Mouse (Mus musculus) CH12.LX (cell line): ENCODE measurements around the gene Sema7a. TPM values are rescaled to one million over a fixed set of nuclear protein-coding genes. Genes with fewer than 3 reads are reported as not detected.

Source experiments
- DNase-seq: peaks from one replicate; pipeline ENCODE4 v3.0.0-alpha.2; 2013; ENCODE audit errors: extremely low read depth
- H3K27ac ChIP-seq: 2 replicates; pipeline ENCODE4 v1.5.1; 2012; ENCODE audit warnings: low read depth, mild to moderate bottlenecking, control low read depth, moderate library complexity; ENCODE audit not compliant: insufficient read depth
- H3K27me3 ChIP-seq: replicated peaks from 2 replicates; pipeline ENCODE3; 2012; ENCODE audit warnings: inconsistent platforms
- H3K36me3 ChIP-seq, 2 experiments: replicated peaks in 1 of 2; 2 replicates each; pipeline versions ENCODE3 to v1.6.1; 2012; ENCODE audit warnings: inconsistent platforms in 1 of 2, low read length in 1 of 2, mild to moderate bottlenecking in 1 of 2, mixed read lengths in 1 of 2, moderate library complexity in 1 of 2; ENCODE audit not compliant: control insufficient read depth in 1 of 2, insufficient read depth in 1 of 2
- H3K4me1 ChIP-seq, 2 experiments: 2 replicates each; pipeline ENCODE4 v1.6.1; 2012; ENCODE audit warnings: inconsistent platforms in 1 of 2, moderate library complexity in 1 of 2; ENCODE audit not compliant: insufficient read depth in 2 of 2, control insufficient read depth in 1 of 2
- H3K4me2 ChIP-seq: 2 replicates; pipeline ENCODE4 v1.6.1; 2012; ENCODE audit warnings: low read depth, mild to moderate bottlenecking, control low read depth; ENCODE audit not compliant: poor library complexity, insufficient read depth, severe bottlenecking
- H3K4me3 ChIP-seq, 3 experiments: fragments of 150-350 bp in 1 of 3; sonication (generic) in 1 of 3; replicated peaks in 1 of 3; 2 replicates each; pipeline versions ENCODE3 to v1.5.1; 2011 to 2012; ENCODE audit warnings: low read depth in 2 of 3, low read length in 2 of 3, mild to moderate bottlenecking in 2 of 3, moderate library complexity in 2 of 3, control low read depth in 1 of 3, improper control_type of control experiment in 1 of 3, inconsistent platforms in 1 of 3, mixed read lengths in 1 of 3; ENCODE audit not compliant: poor library complexity in 1 of 3
- H3K79me2 ChIP-seq: replicated peaks from 2 replicates; pipeline ENCODE4 v1.6.1; 2012; ENCODE audit warnings: mild to moderate bottlenecking, moderate library complexity; ENCODE audit not compliant: control insufficient read depth, poor library complexity, insufficient read depth, severe bottlenecking; ENCODE audit errors: extremely low read depth
- H3K9ac ChIP-seq: 2 replicates; pipeline ENCODE4 v1.6.1; 2012; ENCODE audit warnings: low read depth, mild to moderate bottlenecking, control low read depth, moderate library complexity; ENCODE audit not compliant: insufficient read depth
- H3K9me3 ChIP-seq: replicated peaks from 2 replicates; pipeline ENCODE3; 2012; ENCODE audit warnings: low read length, inconsistent platforms, mixed read lengths
- BHLHE40 ChIP-seq: IDR thresholded peaks from 2 replicates; pipeline ENCODE4 v1.6.1; 2011; ENCODE audit warnings: mild to moderate bottlenecking, low read depth, low read length, improper control_type of control experiment
- CHD1 ChIP-seq: IDR thresholded peaks from 2 replicates; pipeline ENCODE4 v1.6.1; 2012; ENCODE audit warnings: low read depth, low read length, improper control_type of control experiment, inconsistent platforms
- CHD2 ChIP-seq: IDR thresholded peaks from 2 replicates; pipeline ENCODE4 v1.6.1; 2011; ENCODE audit warnings: low read length, improper control_type of control experiment
- CTCF ChIP-seq, 2 experiments: IDR thresholded peaks in 1 of 2; conservative IDR thresholded peaks in 1 of 2; 2 replicates each; pipeline ENCODE4 v1.5.1; 2011 to 2012; ENCODE audit warnings: low read depth in 2 of 2, low read length in 2 of 2, improper control_type of control experiment in 1 of 2, inconsistent platforms in 1 of 2, mild to moderate bottlenecking in 1 of 2, moderate library complexity in 1 of 2
- E2F4 ChIP-seq: IDR thresholded peaks from 2 replicates; pipeline ENCODE4 v1.6.1; 2011; ENCODE audit warnings: low read depth, low read length, improper control_type of control experiment; ENCODE audit not compliant: insufficient replicate concordance
- ELF1 ChIP-seq: IDR thresholded peaks from 2 replicates; pipeline ENCODE4 v1.6.1; 2014; ENCODE audit warnings: low read depth, mild to moderate bottlenecking, inconsistent platforms, low read length, improper control_type of control experiment
- EP300 ChIP-seq: IDR thresholded peaks from 2 replicates; pipeline ENCODE4 v1.6.1; 2011; ENCODE audit warnings: low read length, improper control_type of control experiment
- ETS1 ChIP-seq: conservative IDR thresholded peaks from 2 replicates; pipeline ENCODE4 v1.6.1; 2012; ENCODE audit warnings: low read depth, mild to moderate bottlenecking, inconsistent platforms, low read length, improper control_type of control experiment, moderate library complexity
- GABPA ChIP-seq: IDR thresholded peaks from 2 replicates; pipeline ENCODE4 v1.6.1; 2012; ENCODE audit warnings: low read depth, low read length, improper control_type of control experiment, inconsistent platforms; ENCODE audit not compliant: insufficient replicate concordance
- HCFC1 ChIP-seq: IDR thresholded peaks from 2 replicates; pipeline ENCODE4 v1.6.1; 2012; ENCODE audit warnings: low read depth, mild to moderate bottlenecking, inconsistent platforms, low read length, improper control_type of control experiment
- IRF4 ChIP-seq: IDR thresholded peaks from 2 replicates; pipeline ENCODE4 v1.6.1; 2014; ENCODE audit warnings: low read depth, mild to moderate bottlenecking, inconsistent platforms, low read length, improper control_type of control experiment
- JUN ChIP-seq: IDR thresholded peaks from 2 replicates; pipeline ENCODE4 v1.6.1; 2011; ENCODE audit warnings: low read depth, mild to moderate bottlenecking, low read length, improper control_type of control experiment, moderate library complexity; ENCODE audit not compliant: insufficient read depth
- KAT2A ChIP-seq: IDR thresholded peaks from 2 replicates; pipeline ENCODE4 v1.6.1; 2012; ENCODE audit warnings: low read length, improper control_type of control experiment, inconsistent platforms; ENCODE audit not compliant: insufficient replicate concordance
- MAFK ChIP-seq: IDR thresholded peaks from 2 replicates; pipeline ENCODE4 v1.6.1; 2011; ENCODE audit warnings: low read length, improper control_type of control experiment; ENCODE audit not compliant: insufficient replicate concordance
- MAX ChIP-seq: IDR thresholded peaks from 2 replicates; pipeline ENCODE4 v1.6.1; 2011; ENCODE audit warnings: low read length, improper control_type of control experiment
- MAZ ChIP-seq: IDR thresholded peaks from 2 replicates; pipeline ENCODE4 v1.6.1; 2012; ENCODE audit warnings: low read depth, mild to moderate bottlenecking, inconsistent platforms, low read length, improper control_type of control experiment, moderate library complexity
- MEF2A ChIP-seq: IDR thresholded peaks from 2 replicates; pipeline ENCODE4 v1.6.1; 2014; ENCODE audit warnings: low read depth, mild to moderate bottlenecking, inconsistent platforms, low read length, improper control_type of control experiment, borderline replicate concordance
- MXI1 ChIP-seq: IDR thresholded peaks from 2 replicates; pipeline ENCODE4 v1.6.1; 2011; ENCODE audit warnings: mild to moderate bottlenecking, low read depth, low read length, improper control_type of control experiment
- MYC ChIP-seq: IDR thresholded peaks from 2 replicates; pipeline ENCODE4 v1.6.1; 2011; ENCODE audit warnings: low read depth, mild to moderate bottlenecking, improper control_type of control experiment, low read length
- NELFE ChIP-seq: IDR thresholded peaks from 2 replicates; pipeline ENCODE4 v1.6.1; 2011; ENCODE audit warnings: low read depth, low read length, improper control_type of control experiment
- NRF1 ChIP-seq: IDR thresholded peaks from 2 replicates; pipeline ENCODE4 v1.6.1; 2014; ENCODE audit warnings: low read depth, mild to moderate bottlenecking, inconsistent platforms, low read length, improper control_type of control experiment, moderate library complexity
- PAX5 ChIP-seq: IDR thresholded peaks from 2 replicates; pipeline ENCODE4 v1.6.1; 2012; ENCODE audit warnings: low read length, inconsistent platforms, mixed read lengths
- POLR2A ChIP-seq: IDR thresholded peaks from 2 replicates; pipeline ENCODE4 v1.6.1; 2011; ENCODE audit warnings: low read depth, mild to moderate bottlenecking, improper control_type of control experiment, low read length
- POLR2AphosphoS2 ChIP-seq: IDR thresholded peaks from 2 replicates; pipeline ENCODE4 v1.6.1; 2011; ENCODE audit warnings: low read depth, low read length, improper control_type of control experiment
- RAD21 ChIP-seq: IDR thresholded peaks from 2 replicates; pipeline ENCODE4 v1.6.1; 2011; ENCODE audit warnings: low read depth, mild to moderate bottlenecking, low read length, improper control_type of control experiment, moderate library complexity
- RCOR1 ChIP-seq: conservative IDR thresholded peaks from 2 replicates; pipeline ENCODE4 v1.6.1; 2012; ENCODE audit warnings: low read depth, mild to moderate bottlenecking, inconsistent platforms, low read length, improper control_type of control experiment
- SIN3A ChIP-seq: IDR thresholded peaks from 2 replicates; pipeline ENCODE4 v1.6.1; 2012; ENCODE audit warnings: low read length, improper control_type of control experiment, inconsistent platforms
- SMC3 ChIP-seq: IDR thresholded peaks from 2 replicates; pipeline ENCODE4 v1.6.1; 2011; ENCODE audit warnings: low read depth, low read length, improper control_type of control experiment
- TBP ChIP-seq: conservative IDR thresholded peaks from 2 replicates; pipeline ENCODE4 v1.6.1; 2011; ENCODE audit warnings: low read depth, low read length, improper control_type of control experiment
- TCF12 ChIP-seq: IDR thresholded peaks from 2 replicates; pipeline ENCODE4 v1.6.1; 2014; ENCODE audit warnings: low read depth, mild to moderate bottlenecking, inconsistent platforms, low read length, improper control_type of control experiment
- UBTF ChIP-seq: IDR thresholded peaks from 2 replicates; pipeline ENCODE4 v1.6.1; 2012; ENCODE audit warnings: low read depth, mild to moderate bottlenecking, inconsistent platforms, low read length, improper control_type of control experiment, moderate library complexity
- USF1 ChIP-seq: IDR thresholded peaks from 2 replicates; pipeline ENCODE4 v1.6.1; 2014; ENCODE audit warnings: low read depth, mild to moderate bottlenecking, inconsistent platforms, low read length, improper control_type of control experiment
- USF2 ChIP-seq: conservative IDR thresholded peaks from 2 replicates; pipeline ENCODE4 v1.6.1; 2011; ENCODE audit warnings: low read depth, low read length, improper control_type of control experiment
- ZC3H11A ChIP-seq: IDR thresholded peaks from 2 replicates; pipeline ENCODE4 v1.6.1; 2012; ENCODE audit warnings: low read depth, mild to moderate bottlenecking, inconsistent platforms, low read length, improper control_type of control experiment
- ZKSCAN1 ChIP-seq: IDR thresholded peaks from 2 replicates; pipeline ENCODE4 v1.6.1; 2012; ENCODE audit warnings: low read depth, inconsistent platforms, low read length, improper control_type of control experiment, borderline replicate concordance
- ZMIZ1 ChIP-seq: IDR thresholded peaks from 2 replicates; pipeline ENCODE4 v1.6.1; 2012; ENCODE audit warnings: low read depth, mild to moderate bottlenecking, inconsistent platforms, low read length, improper control_type of control experiment
- ZNF384 ChIP-seq: IDR thresholded peaks from 2 replicates; pipeline ENCODE4 v1.6.1; 2012; ENCODE audit warnings: low read depth, low read length, improper control_type of control experiment, inconsistent platforms
- dilution Hi-C: fragments of 300-500 bp; cut with MboI; formaldehyde crosslinking; loops from 2 replicates; pipeline ENCODE4 v1.14.3; 2020; ENCODE audit warnings: low sequenced_read_pairs; ENCODE audit not compliant: extremely low pct_unique_long_range_greater_than_20kb, extremely low pct_ligation_motif_present
- in situ Hi-C: fragments of 300-500 bp; cut with MboI; formaldehyde crosslinking; loops from 3 replicates; pipeline ENCODE4 v1.14.3; 2019; ENCODE audit warnings: low sequenced_read_pairs, low pct_ligation_motif_present, low pct_unique_long_range_greater_than_20kb, mixed read lengths
- polyA plus RNA-seq: library from polyadenylated mRNA; unstranded; fragments of >175 nt; gene quantifications from 2 replicates; pipeline ENCODE4 v1.2.1, GENCODE M21; 2012; ENCODE audit warnings: low read depth; ENCODE audit not compliant: insufficient read length
- total RNA-seq, 2 experiments: library from RNA; depleted of rRNA; stranded (reverse); fragments of 300-350 nt in 1 of 2; fragments of >200 nt in 1 of 2; gene quantifications; 2 replicates each; pipeline ENCODE4 v1.2.3; 2012 to 2014

Sema7a gene
- 113 and 181 TPM in 2 replicates for total RNA-seq (2012; rRNA removed)
- total RNA-seq (2014; rRNA removed), result 78.2 and 88.6 TPM in 2 replicates
- polyA plus RNA-seq, result 81.9 and 89.4 TPM in 2 replicates

DNA sequence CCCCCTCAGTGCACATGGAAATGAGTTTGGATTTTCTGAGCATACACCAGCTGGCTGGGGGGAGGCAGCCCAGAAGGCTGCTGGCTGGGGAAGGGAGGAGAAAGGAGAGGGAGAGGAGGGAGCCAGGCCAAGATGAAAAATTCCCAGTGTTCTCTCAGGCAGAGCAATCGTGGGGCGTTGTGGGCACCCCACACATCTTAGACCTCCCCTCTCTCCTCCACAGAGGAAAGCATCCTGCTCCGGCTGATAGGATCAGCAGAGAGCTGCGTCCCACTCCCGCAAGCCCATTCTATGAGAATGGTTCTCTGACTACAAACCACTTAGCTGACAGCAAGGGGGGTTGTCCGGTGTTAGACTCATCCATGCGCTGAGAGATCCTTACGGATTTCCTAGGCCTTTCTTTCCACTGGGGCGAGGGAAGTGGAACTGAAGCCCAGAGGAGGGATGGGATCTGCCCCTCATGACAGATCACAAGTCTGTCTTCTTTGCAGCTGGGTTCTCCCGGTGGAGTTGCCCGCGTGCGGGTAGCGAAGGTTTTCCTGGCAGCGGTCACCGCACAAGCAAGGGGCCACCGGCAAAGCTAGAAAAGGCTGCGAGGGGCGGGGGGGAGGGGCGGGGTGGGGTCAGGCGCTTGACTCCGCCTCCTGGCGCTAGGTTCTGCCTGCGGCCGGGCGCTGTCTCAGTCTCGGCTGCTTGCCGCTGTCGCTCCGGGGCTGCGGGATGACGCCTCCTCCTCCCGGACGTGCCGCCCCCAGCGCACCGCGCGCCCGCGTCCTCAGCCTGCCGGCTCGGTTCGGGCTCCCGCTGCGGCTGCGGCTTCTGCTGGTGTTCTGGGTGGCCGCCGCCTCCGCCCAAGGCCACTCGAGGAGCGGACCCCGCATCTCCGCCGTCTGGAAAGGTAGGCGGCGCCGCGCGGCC, at the start of gene Sema7a:
Gene Sema7a, plus strand, starts transcription at position 682 of the 918 bp plus-strand sequence.
- H3K4me2 ChIP-seq, result peak within 1 kb of the TSS; percentile 72
- H3K4me3 ChIP-seq, result peak within 1 kb of the TSS; percentile 94 to 100 (median 99)
- H3K27ac ChIP-seq, result peak within 1 kb of the TSS; percentile 96
- H3K79me2 ChIP-seq, result peaks cover 63% of the 10 kb centered on the region
- peaks cover 14 to 57% of the 10 kb centered on the region in 2 experiments for H3K4me1 ChIP-seq
- in situ Hi-C loops (loop anchor here (5.0 kb wide), 1 partner anchor 53 kb away; no protein-coding TSS in a partner anchor), dilution Hi-C loops (no loop called here)
- no peaks in the 10 kb centered on the region for H3K9me3 ChIP-seq
- no peaks in the 10 kb centered on the region for H3K27me3 ChIP-seq
- H3K36me3 ChIP-seq, result peaks cover 25 to 40% of the 10 kb centered on the region in 2 experiments
- DNase-seq, result peak; percentile 71
- H3K9ac ChIP-seq, result peak within 1 kb of the TSS; percentile 99
- TF ChIP-seq HCFC1 (peak; percentile 13; the same call in 1 of the 2 replicates), ZMIZ1 (peak; percentile 98), TBP (peak; percentile 85), RCOR1 (no peak), UBTF (no peak; the same call in 1 of the 2 replicates), CHD2 (peak; percentile 57), GABPA (no peak), MAFK (no peak), JUN (no peak), USF2 (no peak), POLR2A (peak; percentile 97), NRF1 (no peak), MYC (no peak), E2F4 (no peak), MXI1 (peak; percentile 23; the same call in 1 of the 2 replicates), MEF2A (peak; percentile 26; the same call in 1 of the 2 replicates), NELFE (peak; percentile 97), ELF1 (no peak), ZC3H11A (no peak), ZNF384 (no peak), SMC3 (no peak), RAD21 (no peak), MAZ (peak; percentile 76; the same call in 1 of the 2 replicates), CHD1 (peak; percentile 93), USF1 (no peak), EP300 (peak; percentile 47; the same call in 1 of the 2 replicates), PAX5 (no peak), POLR2AphosphoS2 (peak; percentile 74; the same call in 1 of the 2 replicates), CTCF (conservative IDR thresholded peaks at IDR 0.05 in 1 of 2, IDR thresholded peaks at IDR 0.05 in 1 of 2; ENCODE audit: low read depth in 2 of 2, low read length in 2 of 2) (no peak), SIN3A (peak; percentile 82), MAX (0 out of 2 replicates have a peak, but pooled peaks have one; percentile 24), ZKSCAN1 (no peak), TCF12 (peak; percentile 86), BHLHE40 (peak; percentile 76), IRF4 (peak; percentile 58), KAT2A (no peak), ETS1 (peak; percentile 55)
